Mouse (Mus musculus) lung, embryonic 16.5 days (tissue): Measurements from ENCODE around the gene Ifi27. TPM values are rescaled to one million over a fixed set of nuclear protein-coding genes. Genes with fewer than 3 reads are reported as not detected.
"Not testable (repeated sequence)": the region's sequence is repeated elsewhere in the genome, so short reads cannot be mapped to it uniquely, and the experiment has no call there.

ENCODE experiments used
- ATAC-seq: fragments of 200-750 bp; cut with Nextera tagmentation; 2 replicates; pipeline ENCODE4 v1.8.0; 2017; ENCODE audit warnings: low read depth, mild to moderate bottlenecking, moderate library complexity
- H3K27ac ChIP-seq: fragments of 300-500 bp; sonication (generic); 2 replicates; pipeline ENCODE4 v1.5.1; 2014; ENCODE audit warnings: mild to moderate bottlenecking, control low read depth, low read length
- H3K27me3 ChIP-seq: fragments of 300-500 bp; sonication (generic); 2 replicates; pipeline ENCODE4 v1.6.1; 2014; ENCODE audit warnings: low read depth, low read length, mixed read lengths; ENCODE audit not compliant: control insufficient read depth, insufficient read depth
- H3K36me3 ChIP-seq: fragments of 300-500 bp; sonication (generic); 2 replicates; pipeline ENCODE4 v1.6.1; 2014; ENCODE audit warnings: low read length; ENCODE audit not compliant: control insufficient read depth, insufficient read depth
- H3K4me1 ChIP-seq: fragments of 300-500 bp; sonication (generic); replicated peaks from 2 replicates; pipeline ENCODE4 v1.6.1; 2014; ENCODE audit warnings: low read length, mixed read lengths; ENCODE audit not compliant: control insufficient read depth, insufficient read depth
- H3K4me2 ChIP-seq: fragments of 300-500 bp; sonication (generic); 2 replicates; pipeline ENCODE4 v1.6.1; 2014; ENCODE audit warnings: low read depth, low read length, control low read depth
- H3K4me3 ChIP-seq: fragments of 300-500 bp; sonication (generic); 2 replicates; pipeline ENCODE4 v1.5.1; 2014; ENCODE audit warnings: mild to moderate bottlenecking, low read length, control low read depth
- H3K9ac ChIP-seq: fragments of 300-500 bp; sonication (generic); 2 replicates; pipeline ENCODE4 v1.6.1; 2014; ENCODE audit warnings: low read length, control low read depth
- H3K9me3 ChIP-seq: fragments of 300-500 bp; sonication (generic); 2 replicates; pipeline ENCODE4 v1.6.1; 2016; ENCODE audit warnings: low read length; ENCODE audit not compliant: control insufficient read depth
- WGBS: fragments of 180-500 bp; shearing (Covaris S2); extraction: QIAGEN DNeasy Blood & Tissue Kit; methylation state at CpG from one replicate; pipeline ENCODE4 v1.1.7; 2014; 5-methylcytosine and 5-hydroxymethylcytosine counted together
- polyA plus RNA-seq: library from polyadenylated mRNA; unstranded; fragments of >200 nt; fragmentation: Nextera tagmentation; extraction: Ambion mirVana; gene quantifications from 2 replicates; pipeline ENCODE4 v1.2.1, GENCODE M21; 2015

The Ifi27 gene
- polyA plus RNA-seq, 1 experiment from 2014 or later, result 55.8 TPM

DNA sequence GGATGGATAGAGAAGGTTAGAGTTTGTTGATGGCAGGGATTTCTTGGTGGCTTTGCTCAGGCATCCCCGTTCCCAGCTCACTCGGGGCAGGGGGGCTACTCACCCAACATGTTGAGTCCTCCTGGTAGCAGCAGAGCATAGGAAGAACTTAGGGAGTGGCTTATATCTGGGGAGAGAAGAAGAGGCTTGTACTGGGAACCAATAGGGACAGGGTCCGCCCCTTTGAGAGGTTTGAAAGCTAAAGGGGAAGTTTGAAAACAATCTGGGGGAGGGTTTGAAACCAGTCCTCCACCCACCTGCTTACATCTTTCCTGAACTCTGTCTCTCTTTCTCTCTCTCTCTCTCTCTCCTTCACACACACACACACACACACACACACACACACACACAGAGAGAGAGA lies 9.5 kb downstream of the Ifi27 start, which contains the start of gene Ifi27l2a:
TSS of gene Ifi27l2a (minus strand) at position 157 of the 400 bp plus-strand sequence.
- Histone ChIP-seq H3K4me1 (no peaks in the 10 kb centered on the region), H3K4me3 (no peak within 1 kb of the TSS), H3K4me2 (no peak within 1 kb of the TSS), H3K27ac (no peak within 1 kb of the TSS), H3K36me3 (no peaks in the 10 kb centered on the region), H3K9ac (no peak within 1 kb of the TSS), H3K27me3 (no peaks in the 10 kb centered on the region), H3K9me3 (no peaks in the 10 kb centered on the region)
- 43% methylated on average over 3 of the region's 3 CpGs for WGBS
- no peak for ATAC-seq

DNA sequence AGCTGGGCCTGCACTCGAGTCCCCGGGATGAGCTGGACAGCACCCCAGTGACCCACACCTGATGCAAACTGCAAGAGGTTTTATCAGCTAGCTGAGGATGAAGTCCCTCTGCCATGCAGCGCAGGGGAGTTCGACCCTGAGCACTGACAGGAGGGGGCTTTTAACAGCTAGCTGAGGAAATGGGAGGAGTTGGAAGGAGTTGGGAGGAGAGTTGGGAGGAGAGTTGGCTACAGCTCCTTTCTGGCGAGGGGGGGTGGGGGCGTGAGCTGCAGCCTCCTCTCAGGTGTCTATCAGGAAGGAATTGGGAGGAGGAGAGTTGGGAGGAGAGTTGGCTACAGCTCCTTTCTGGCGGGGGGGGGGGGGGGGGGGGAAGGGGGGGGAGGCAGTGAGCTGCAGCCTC lies 10.2 kb downstream of the Ifi27 start:
- H3K27me3 ChIP-seq, H3K9ac ChIP-seq, H3K9me3 ChIP-seq, H3K36me3 ChIP-seq, H3K4me3 ChIP-seq, H3K4me1 ChIP-seq, H3K27ac ChIP-seq, ATAC-seq, H3K4me2 ChIP-seq: not testable (repeated sequence)
- WGBS, result 25% methylated on average over 5 of the region's 7 CpGs

- no peak overlapping the region for H3K4me3 ChIP-seq
- no peaks in the 10 kb centered on the region for H3K9me3 ChIP-seq
- H3K4me2 ChIP-seq, result no peak overlapping the region
- H3K27ac ChIP-seq, result no peak overlapping the region
- no peak overlapping the region for H3K9ac ChIP-seq
- H3K4me1 ChIP-seq, result no peaks in the 10 kb centered on the region
- ATAC-seq, result no peak
- no peaks in the 10 kb centered on the region for H3K27me3 ChIP-seq
- H3K36me3 ChIP-seq, result no peaks in the 10 kb centered on the region
- WGBS, result 76% methylated on average over 3 of the region's 3 CpGs
Observed at GRCm38 (mm10) chr12:103445060-103445459, 11.0 kb downstream of the Ifi27 start.

- H3K27ac ChIP-seq, result no peak overlapping the region
- ATAC-seq, result no peak
- H3K36me3 ChIP-seq, result no peaks in the 10 kb centered on the region
- H3K9ac ChIP-seq, result no peak overlapping the region
- no peak overlapping the region for H3K4me3 ChIP-seq
- no peaks in the 10 kb centered on the region for H3K4me1 ChIP-seq
- no peak overlapping the region for H3K4me2 ChIP-seq
- no peaks in the 10 kb centered on the region for H3K27me3 ChIP-seq
- H3K9me3 ChIP-seq, result no peaks in the 10 kb centered on the region
Observed at GRCm38 (mm10) chr12:103453361-103453760, 19.4 kb downstream of the Ifi27 start.

DNA sequence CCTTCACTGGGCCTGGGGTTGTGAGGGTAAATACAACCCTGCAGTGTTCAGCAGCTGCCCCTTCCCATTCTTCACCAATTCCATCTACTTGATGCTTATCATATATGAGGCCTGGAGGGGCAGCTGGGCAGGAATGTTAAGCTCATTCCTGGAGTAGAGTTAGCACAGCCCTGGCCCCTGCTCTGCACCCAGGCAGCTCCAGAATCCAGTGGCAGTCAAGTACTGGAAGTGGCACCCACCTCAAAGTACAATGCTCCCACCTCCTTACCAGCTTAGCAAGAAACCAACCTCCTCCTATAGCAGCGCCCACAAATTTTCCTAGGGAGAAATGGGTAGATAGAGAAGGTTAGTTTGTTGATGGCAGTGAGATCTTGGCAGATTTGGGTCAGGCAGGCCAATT lies 22.7 kb downstream of the Ifi27 start:
- not testable (repeated sequence) for H3K4me3 ChIP-seq, H3K27ac ChIP-seq, H3K36me3 ChIP-seq, H3K4me1 ChIP-seq, H3K9me3 ChIP-seq, H3K27me3 ChIP-seq, ATAC-seq, H3K4me2 ChIP-seq, H3K9ac ChIP-seq
- no CpG with 5 or more reads among the region's 1 CpGs for WGBS

DNA sequence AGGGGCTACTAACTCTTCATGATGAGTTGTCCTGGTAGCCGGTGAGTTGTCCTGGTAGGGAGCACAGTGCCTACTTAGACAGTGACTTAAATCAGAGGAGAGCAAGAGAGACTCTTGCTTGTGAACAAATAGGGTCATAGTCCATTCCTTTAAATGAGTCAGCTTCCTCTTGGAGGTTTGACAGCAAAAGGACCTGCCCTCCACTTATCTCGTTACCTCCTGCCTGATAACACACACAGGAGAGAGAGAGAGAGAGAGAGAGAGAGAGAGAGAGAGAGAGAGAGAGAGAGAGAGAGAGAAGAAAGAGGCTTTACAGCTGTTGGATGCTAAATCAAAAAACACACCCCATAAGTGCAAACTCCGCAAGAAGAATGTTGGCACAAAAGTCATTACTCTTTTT lies 23.1 kb downstream of the Ifi27 start, which contains the start of gene Ifi27l2b:
TSS of gene Ifi27l2b (minus strand) at position 84 of the 400 bp plus-strand sequence.
- Histone ChIP-seq H3K4me1 (no peaks in the 10 kb centered on the region), H3K4me2 (no peak within 1 kb of the TSS), H3K27me3 (no peaks in the 10 kb centered on the region), H3K9ac (no peak within 1 kb of the TSS), H3K27ac (no peak within 1 kb of the TSS), H3K4me3 (no peak within 1 kb of the TSS), H3K9me3 (no peaks in the 10 kb centered on the region), H3K36me3 (no peaks in the 10 kb centered on the region)
- 61% methylated on average over 3 of the region's 3 CpGs for WGBS
- ATAC-seq, result no peak

DNA sequence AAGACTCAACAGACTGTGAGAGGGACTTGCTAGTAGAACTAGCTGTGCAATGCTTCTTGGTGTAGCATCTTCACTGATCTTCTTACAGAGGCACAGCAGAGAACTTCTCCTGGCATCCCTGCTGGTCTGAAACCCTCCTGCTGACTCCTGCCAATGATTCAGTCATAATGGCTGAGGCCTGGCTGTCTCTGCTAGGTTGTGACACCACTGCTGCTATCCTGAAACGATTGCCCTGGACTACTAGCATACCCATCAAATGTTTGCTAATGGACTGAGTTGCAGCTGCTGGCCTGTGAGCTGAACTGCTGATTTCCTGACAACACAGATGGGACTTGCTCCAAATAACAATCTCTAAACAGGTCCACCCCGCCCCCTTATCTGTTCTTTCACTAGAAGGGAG lies 40.5 kb downstream of the Ifi27 start:
- Histone ChIP-seq H3K9me3 (no peaks in the 10 kb centered on the region), H3K9ac (no peak overlapping the region), H3K4me2 (no peak overlapping the region), H3K27ac (no peak overlapping the region), H3K36me3 (no peaks in the 10 kb centered on the region), H3K4me1 (no peaks in the 10 kb centered on the region), H3K4me3 (no peak overlapping the region), H3K27me3 (no peaks in the 10 kb centered on the region)
- 32% methylated on average over 2 of the region's 2 CpGs for WGBS
- no peak for ATAC-seq

- Histone ChIP-seq H3K9me3 (no peaks in the 10 kb centered on the region), H3K4me2 (no peak overlapping the region), H3K27ac (no peak overlapping the region), H3K4me3 (no peak overlapping the region), H3K4me1 (no peaks in the 10 kb centered on the region), H3K36me3 (no peaks in the 10 kb centered on the region), H3K27me3 (no peaks in the 10 kb centered on the region), H3K9ac (no peak overlapping the region)
- WGBS, result 63% methylated on average over 1 of the region's 1 CpGs
- no peak for ATAC-seq
Observed at GRCm38 (mm10) chr12:103476779-103477389, 42.9 kb downstream of the Ifi27 start.

DNA sequence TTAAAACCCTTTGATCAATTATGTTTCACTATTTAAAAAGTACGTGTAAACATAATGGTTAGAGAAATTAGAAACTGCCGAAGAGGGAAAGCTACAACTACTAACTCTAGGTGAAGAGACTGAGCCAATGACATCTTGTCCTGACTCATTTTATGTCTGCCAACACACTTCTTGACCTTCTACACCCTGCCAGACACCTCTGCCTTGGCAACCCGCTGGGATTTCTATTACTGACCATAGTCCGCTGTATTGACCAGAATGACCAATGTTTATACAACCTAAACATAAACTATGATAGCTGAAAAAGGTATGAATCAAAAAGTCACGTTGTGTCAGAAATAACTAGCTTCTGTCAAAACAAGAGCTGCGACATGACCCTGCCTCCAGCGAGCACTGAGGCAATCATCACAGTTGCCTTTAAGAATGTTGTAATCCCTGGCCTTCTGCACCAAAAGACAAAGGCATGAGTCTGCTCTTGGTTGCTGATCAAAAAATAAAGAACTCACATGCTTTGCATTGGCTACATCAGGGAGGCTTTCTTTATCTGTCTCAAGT lies 43.5 kb downstream of the Ifi27 start:
- no peaks in the 10 kb centered on the region for H3K27me3 ChIP-seq
- H3K9me3 ChIP-seq, result no peaks in the 10 kb centered on the region
- H3K4me3 ChIP-seq, result no peak overlapping the region
- H3K4me2 ChIP-seq, result no peak overlapping the region
- WGBS, result 43% methylated on average over 7 of the region's 7 CpGs
- H3K9ac ChIP-seq, result no peak overlapping the region
- H3K27ac ChIP-seq, result no peak overlapping the region
- H3K4me1 ChIP-seq, result no peaks in the 10 kb centered on the region
- ATAC-seq, result no peak
- no peaks in the 10 kb centered on the region for H3K36me3 ChIP-seq
